Mouse (Mus musculus): ENCODE measurements around the gene H2-Eb1.

The H2-Eb1 gene

DNA sequence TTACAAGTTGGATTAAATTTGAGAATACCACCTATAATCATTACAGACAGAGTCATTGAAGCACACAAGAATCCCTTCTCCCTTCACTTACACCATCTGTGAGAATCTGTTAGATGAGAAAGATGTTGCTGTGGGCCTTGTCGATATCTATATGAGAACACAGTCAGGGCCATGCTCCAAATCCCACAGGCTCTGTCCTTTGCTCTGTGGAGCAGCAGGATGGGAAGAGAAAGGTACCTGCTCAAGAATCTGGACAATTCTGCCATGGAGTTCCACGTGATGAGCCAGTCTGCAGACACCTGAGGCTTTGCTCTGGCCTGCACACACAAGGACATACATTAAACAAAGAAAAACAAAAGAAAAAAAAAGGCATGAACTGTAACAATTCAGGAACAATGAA lies 11.0 kb downstream of the H2-Eb1 start:
- no peak for DNase-seq (ENCODE audit: low spot score)

- no peak for DNase-seq (ENCODE audit: low spot score)
Observed at GRCm38 (mm10) chr17:34317275-34317674, 11.6 kb downstream of the H2-Eb1 start.

DNA sequence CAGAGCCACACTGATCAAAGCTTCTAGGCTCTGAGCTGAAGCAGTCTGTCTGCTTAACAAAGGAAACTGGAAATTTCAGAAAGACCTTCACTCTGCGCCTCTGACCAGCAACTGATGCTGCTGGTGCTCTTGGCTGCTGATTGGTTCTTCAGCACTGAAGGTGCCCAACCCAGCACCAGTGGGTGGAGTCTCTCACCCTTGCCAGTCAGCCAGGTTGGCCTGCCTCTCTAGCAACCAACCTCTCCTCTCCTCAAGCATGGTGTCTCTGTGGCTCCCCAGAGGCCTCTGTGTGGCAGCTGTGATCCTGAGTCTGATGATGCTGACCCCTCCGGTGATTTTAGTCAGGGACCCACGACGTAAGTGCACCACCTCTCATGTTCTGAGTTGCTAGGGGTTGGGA lies 19.8 kb downstream of the H2-Eb1 start, which contains the start of gene H2-Eb2:
H2-Eb2 (plus strand) TSS at position 230 of the 400 bp plus-strand sequence.
- no peak for DNase-seq (ENCODE audit: low spot score)

DNA sequence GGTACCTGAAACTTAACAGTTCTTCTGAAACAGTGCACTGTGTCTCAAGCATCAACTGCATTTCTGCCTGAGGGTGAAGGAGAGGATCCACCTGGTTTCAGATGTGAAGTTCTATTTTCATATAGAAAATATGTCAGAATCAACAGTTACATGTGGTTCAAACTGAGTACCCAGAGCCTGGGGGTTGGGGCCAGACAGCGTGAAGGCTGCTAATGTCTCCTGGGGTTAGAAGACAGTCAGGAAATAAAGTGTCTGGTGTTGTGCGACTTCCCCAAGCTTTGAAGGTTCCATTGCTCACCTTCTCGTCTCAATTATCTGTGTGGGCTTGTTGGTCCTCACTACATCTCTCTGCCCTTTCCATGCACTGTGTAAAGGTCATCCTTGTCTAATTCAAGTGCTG lies 20.7 kb downstream of the H2-Eb1 start:
- DNase-seq (ENCODE audit: low spot score): no peak

- DNase-seq (ENCODE audit: low spot score): no peak
Observed at GRCm38 (mm10) chr17:34329807-34330206, 24.1 kb downstream of the H2-Eb1 start.

GRCm38 (mm10) chr17:34331200-34331599 lies 25.5 kb downstream of the H2-Eb1 start:
- no peak for DNase-seq (ENCODE audit: low spot score)

- DNase-seq (ENCODE audit: low spot score): no peak
Observed at GRCm38 (mm10) chr17:34340619-34341402, 35.1 kb downstream of the H2-Eb1 start.

GRCm38 (mm10) chr17:34344882-34345281 lies 39.2 kb downstream of the H2-Eb1 start:
- DNase-seq (ENCODE audit: low spot score): no peak

GRCm38 (mm10) chr17:34345486-34345885 lies 39.8 kb downstream of the H2-Eb1 start:
- no peak for DNase-seq (ENCODE audit: low spot score)

GRCm38 (mm10) chr17:34346041-34346440 lies 40.4 kb downstream of the H2-Eb1 start:
- no peak for DNase-seq (ENCODE audit: low spot score)

- DNase-seq (ENCODE audit: low spot score): peak; percentile 13
Observed at GRCm38 (mm10) chr17:34347606-34348308, 42.1 kb downstream of the H2-Eb1 start.

DNA sequence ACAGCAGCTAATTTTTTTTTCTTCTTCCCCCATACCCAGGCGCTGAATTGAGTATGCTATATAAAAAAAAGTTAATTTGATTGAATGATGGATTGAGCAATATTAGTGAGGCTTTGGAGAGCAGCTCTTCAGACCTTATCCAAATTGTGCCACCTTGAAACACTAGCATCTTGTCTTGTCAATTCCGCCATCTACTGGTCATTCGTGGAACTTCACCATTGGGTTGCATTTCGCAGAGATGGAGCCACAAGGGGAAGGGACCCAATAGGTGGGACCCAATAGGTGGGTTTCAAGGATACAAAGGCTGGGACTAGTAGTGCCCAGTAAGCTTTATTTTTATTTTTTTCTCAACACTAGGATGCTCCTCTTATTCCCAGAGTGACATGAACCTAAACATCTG lies 43.8 kb downstream of the H2-Eb1 start:
- peak; percentile 82 for DNase-seq (ENCODE audit: low spot score)

- DNase-seq (ENCODE audit: low spot score): no peak
Observed at GRCm38 (mm10) chr17:34354539-34354938, 48.9 kb downstream of the H2-Eb1 start, which contains the start of gene Btnl2. Gene Btnl2, plus strand, starts transcription at chr17:34354822.

- no peak for DNase-seq (ENCODE audit: low spot score)
Observed at GRCm38 (mm10) chr17:34354940-34355339, 49.3 kb downstream of the H2-Eb1 start.

- DNase-seq (ENCODE audit: low spot score): no peak
Observed at GRCm38 (mm10) chr17:34362954-34363546, 57.4 kb downstream of the H2-Eb1 start.

DNA sequence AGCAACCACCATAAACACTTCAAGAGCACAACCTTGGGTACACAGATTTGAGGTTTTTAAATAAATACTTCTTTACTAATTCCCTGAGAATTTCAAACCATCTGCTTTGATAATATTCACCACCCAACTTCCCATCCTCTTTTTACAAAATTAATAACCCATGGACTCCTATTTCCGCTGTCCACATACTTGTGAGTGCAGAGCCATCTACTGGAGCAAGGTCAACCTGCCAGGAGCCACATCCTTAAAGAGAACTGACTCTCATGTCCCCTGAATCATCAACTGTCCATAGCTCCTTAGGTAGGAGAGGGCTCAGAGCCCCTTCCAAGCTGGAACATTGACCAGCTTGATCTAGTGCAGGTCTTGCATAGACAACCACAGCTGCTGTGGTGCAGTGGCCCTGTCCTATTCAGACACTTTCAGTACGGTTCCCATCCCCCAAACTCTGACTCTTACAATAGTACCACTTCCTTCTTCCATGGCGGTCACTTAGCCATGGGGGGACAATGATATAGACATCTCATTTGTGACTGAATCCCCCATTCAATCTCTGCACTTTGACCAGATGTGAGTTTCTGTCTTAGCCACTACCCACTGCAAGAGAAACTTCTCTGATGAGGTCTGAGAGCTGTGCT lies 58.1 kb downstream of the H2-Eb1 start:
- no peak for DNase-seq (ENCODE audit: low spot score)

GRCm38 (mm10) chr17:34365031-34365430 lies 59.4 kb downstream of the H2-Eb1 start:
- no peak for DNase-seq (ENCODE audit: low spot score)
